Mouse (Mus musculus) testis, postnatal 14 days (tissue): ENCODE data around the gene Zmym3.
"Not testable (repeated sequence)": the region's sequence is repeated elsewhere in the genome, so short reads cannot be mapped to it uniquely, and the experiment has no call there.

ENCODE experiments used
- DNase-seq: peaks from one replicate; pipeline ENCODE4 v3.0.0; 2021; ENCODE audit warnings: low spot score

Zmym3 gene

DNA sequence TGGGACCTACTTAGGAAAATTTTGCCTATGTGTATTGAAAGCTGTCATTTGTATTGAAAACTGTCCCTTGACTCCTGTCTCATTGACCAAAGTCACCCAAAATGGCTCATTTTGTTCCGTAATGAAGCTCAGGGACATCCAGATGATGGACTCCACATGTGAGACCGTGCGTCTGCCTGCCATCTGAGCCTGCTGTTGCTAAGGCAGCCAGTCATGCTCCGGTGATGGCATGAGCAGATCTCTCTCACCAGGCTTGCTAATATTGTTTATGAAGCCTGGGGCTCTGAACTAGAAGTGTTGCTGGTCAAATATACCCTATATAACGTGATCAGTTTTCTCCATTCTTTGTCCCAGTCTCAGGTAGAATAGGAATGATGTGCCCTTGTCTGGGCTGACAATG is 47.7 kb downstream of the Zmym3 start:
- DNase-seq = no peak

DNA sequence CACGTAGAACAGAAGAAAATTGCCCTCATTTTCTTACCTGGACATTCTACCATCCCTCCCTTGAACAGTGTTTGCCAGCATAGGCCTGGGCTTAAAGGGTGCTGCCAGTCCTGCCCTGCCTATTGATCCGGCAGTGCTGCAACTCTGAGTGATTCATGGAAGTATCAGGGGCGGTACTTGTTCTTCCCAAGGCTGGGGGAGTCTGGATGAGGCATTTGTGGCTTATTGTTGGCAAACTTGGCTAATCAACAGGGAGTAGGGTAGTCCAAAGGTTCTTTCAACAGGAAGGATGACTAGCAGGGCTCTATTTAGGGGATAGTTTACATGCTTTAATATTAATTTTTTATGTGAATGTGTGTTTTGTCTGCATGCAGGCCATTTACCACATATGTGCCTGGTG is 50.1 kb downstream of the Zmym3 start:
- no peak for DNase-seq

DNA sequence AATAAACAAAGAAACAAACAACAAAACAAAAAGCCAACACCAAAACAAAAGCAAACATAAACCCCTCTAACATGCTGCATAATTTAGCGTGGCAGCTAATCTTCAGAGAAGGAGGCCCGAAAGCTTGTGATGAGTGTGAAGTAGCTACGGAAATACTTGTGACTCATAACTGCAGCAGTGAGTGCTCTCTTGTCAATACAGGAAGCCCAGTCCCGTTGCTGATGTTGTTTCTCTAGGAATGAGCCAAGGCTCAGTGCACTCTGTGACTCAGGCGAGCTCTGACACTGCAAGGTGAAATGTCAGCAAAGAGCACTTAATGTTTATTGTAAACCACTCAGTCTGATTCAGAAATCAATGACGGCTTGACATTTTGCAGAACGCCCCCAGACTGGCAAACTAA is 51.6 kb downstream of the Zmym3 start:
- DNase-seq = no peak

DNA sequence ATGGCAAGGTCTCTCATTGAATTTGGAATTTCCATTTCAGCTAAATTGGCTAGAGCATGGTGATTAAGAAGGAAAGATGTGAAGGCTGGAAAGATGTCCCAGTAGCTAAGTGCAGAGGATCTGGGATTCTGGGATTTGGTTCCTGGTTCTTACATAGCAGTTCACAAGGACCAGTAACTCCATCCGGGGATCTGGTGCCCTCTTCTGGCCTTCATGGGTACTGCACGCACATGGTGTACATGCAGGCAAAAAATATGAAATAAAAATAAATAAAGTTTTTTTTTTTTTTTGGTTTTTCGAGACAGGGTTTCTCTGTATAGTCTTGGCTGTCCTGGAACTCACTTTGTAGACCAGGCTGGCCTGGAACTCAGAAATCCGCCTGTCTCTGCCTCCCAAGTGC is 61.7 kb downstream of the Zmym3 start:
- DNase-seq = not testable (repeated sequence)
